Mouse (Mus musculus): ENCODE results near the gene Elac2. TPM values are rescaled to one million over a fixed set of nuclear protein-coding genes. Genes with fewer than 3 reads are reported as not detected.

The Elac2 gene
- total RNA-seq, 1 experiment: 124 TPM

- Histone ChIP-seq H3K36me3 (ENCODE audit: control insufficient read depth, insufficient read depth, low read length, poor library complexity, severe bottlenecking) (peaks cover 56% of the 10 kb centered on the region), H3K4me1 (ENCODE audit: control insufficient read depth in 2 of 2, insufficient read depth in 2 of 2, low read length in 2 of 2, poor library complexity in 1 of 2) (no peaks in the 10 kb centered on the region), H3K27ac (ENCODE audit: insufficient read depth, low read depth, low read length, poor library complexity, severe bottlenecking) (no peak overlapping the region), H3K9me3 (ENCODE audit: control insufficient read depth, insufficient read depth, low read depth, low read length) (no peaks in the 10 kb centered on the region), H3K9ac (ENCODE audit: insufficient read depth, low read depth, low read length, poor library complexity, severe bottlenecking) (no peak overlapping the region), H3K4me3 (ENCODE audit: insufficient read depth in 1 of 2, low read depth in 1 of 2, low read length in 2 of 2, poor library complexity in 1 of 2, severe bottlenecking in 1 of 2) (no peak overlapping the region)
- no peak for DNase-seq (ENCODE audit: low read depth, low spot score)
- no peak for TF ChIP-seq HCFC1 (IDR thresholded peaks at IDR 0.05; ENCODE audit: borderline replicate concordance, insufficient read depth, low read length)
- no peak for TF ChIP-seq MAFK (IDR thresholded peaks at IDR 0.05; ENCODE audit: insufficient read depth, low read depth, low read length)
- TF ChIP-seq CHD2 (IDR thresholded peaks at IDR 0.05; ENCODE audit: low read depth, low read length): no peak
- TF ChIP-seq ZNF384 (IDR thresholded peaks at IDR 0.05; ENCODE audit: low read depth, low read length): no peak
- no peak for TF ChIP-seq ZC3H11A (IDR thresholded peaks at IDR 0.05; ENCODE audit: borderline replicate concordance, low read depth, low read length)
- in situ Hi-C loops (cut with MboI; ENCODE audit: low sequenced_read_pairs in 2 of 2, unreplicated experiment in 2 of 2): no loop called here
These were observed 9.7 kb downstream of the Elac2 start for GRCm38 (mm10) chr11:64988556-64988955.

- Histone ChIP-seq H3K4me1 (ENCODE audit: control insufficient read depth in 2 of 2, insufficient read depth in 2 of 2, low read length in 2 of 2, poor library complexity in 1 of 2) (peaks cover 0 to 5% of the 10 kb centered on the region in 2 experiments; a peak in 1 of 4 replicates), H3K4me3 (ENCODE audit: insufficient read depth in 1 of 2, low read depth in 1 of 2, low read length in 2 of 2, poor library complexity in 1 of 2, severe bottlenecking in 1 of 2) (no peak overlapping the region), H3K36me3 (ENCODE audit: control insufficient read depth, insufficient read depth, low read length, poor library complexity, severe bottlenecking) (peaks cover 73% of the 10 kb centered on the region), H3K27ac (ENCODE audit: insufficient read depth, low read depth, low read length, poor library complexity, severe bottlenecking) (no peak overlapping the region), H3K9me3 (ENCODE audit: control insufficient read depth, insufficient read depth, low read depth, low read length) (no peaks in the 10 kb centered on the region), H3K9ac (ENCODE audit: insufficient read depth, low read depth, low read length, poor library complexity, severe bottlenecking) (no peak overlapping the region)
- no peak for DNase-seq (ENCODE audit: low read depth, low spot score)
- TF ChIP-seq HCFC1 (IDR thresholded peaks at IDR 0.05; ENCODE audit: borderline replicate concordance, insufficient read depth, low read length): no peak
- no peak for TF ChIP-seq MAFK (IDR thresholded peaks at IDR 0.05; ENCODE audit: insufficient read depth, low read depth, low read length)
- no peak for TF ChIP-seq ZNF384 (IDR thresholded peaks at IDR 0.05; ENCODE audit: low read depth, low read length)
- in situ Hi-C loops (cut with MboI; ENCODE audit: low sequenced_read_pairs in 2 of 2, unreplicated experiment in 2 of 2): no loop called here
These were observed 19.6 kb downstream of the Elac2 start for GRCm38 (mm10) chr11:64998439-64998838.

GRCm38 (mm10) chr11:64999685-65000084 lies 20.8 kb downstream of the Elac2 start:
- TF ChIP-seq ZC3H11A (IDR thresholded peaks at IDR 0.05; ENCODE audit: borderline replicate concordance, low read depth, low read length): no peak
- no peak for TF ChIP-seq CHD2 (IDR thresholded peaks at IDR 0.05; ENCODE audit: low read depth, low read length)
- TF ChIP-seq ZNF384 (IDR thresholded peaks at IDR 0.05; ENCODE audit: low read depth, low read length): no peak
- TF ChIP-seq HCFC1 (IDR thresholded peaks at IDR 0.05; ENCODE audit: borderline replicate concordance, insufficient read depth, low read length): no peak
- TF ChIP-seq MAFK (IDR thresholded peaks at IDR 0.05; ENCODE audit: insufficient read depth, low read depth, low read length): no peak
- no peak overlapping the region for H3K27ac ChIP-seq (ENCODE audit: insufficient read depth, low read depth, low read length, poor library complexity, severe bottlenecking)
- H3K9me3 ChIP-seq (ENCODE audit: control insufficient read depth, insufficient read depth, low read depth, low read length): no peaks in the 10 kb centered on the region
- DNase-seq (ENCODE audit: low read depth, low spot score): no peak
- no peak overlapping the region for H3K4me3 ChIP-seq (ENCODE audit: insufficient read depth in 1 of 2, low read depth in 1 of 2, low read length in 2 of 2, poor library complexity in 1 of 2, severe bottlenecking in 1 of 2)
- peaks cover 0 to 5% of the 10 kb centered on the region in 2 experiments; a peak in 1 of 4 replicates for H3K4me1 ChIP-seq (ENCODE audit: control insufficient read depth in 2 of 2, insufficient read depth in 2 of 2, low read length in 2 of 2, poor library complexity in 1 of 2)
- in situ Hi-C loops (cut with MboI; ENCODE audit: low sequenced_read_pairs in 2 of 2, unreplicated experiment in 2 of 2): no loop called here
- peaks cover 73% of the 10 kb centered on the region for H3K36me3 ChIP-seq (ENCODE audit: control insufficient read depth, insufficient read depth, low read length, poor library complexity, severe bottlenecking)
- H3K9ac ChIP-seq (ENCODE audit: insufficient read depth, low read depth, low read length, poor library complexity, severe bottlenecking): no peak overlapping the region

- DNase-seq (ENCODE audit: low read depth, low spot score): no peak
- no peak overlapping the region for H3K27ac ChIP-seq (ENCODE audit: insufficient read depth, low read depth, low read length, poor library complexity, severe bottlenecking)
- no peak overlapping the region for H3K9ac ChIP-seq (ENCODE audit: insufficient read depth, low read depth, low read length, poor library complexity, severe bottlenecking)
- TF ChIP-seq ZC3H11A (IDR thresholded peaks at IDR 0.05; ENCODE audit: borderline replicate concordance, low read depth, low read length) (no peak), CHD2 (IDR thresholded peaks at IDR 0.05; ENCODE audit: low read depth, low read length) (no peak), MAFK (IDR thresholded peaks at IDR 0.05; ENCODE audit: insufficient read depth, low read depth, low read length) (no peak), ZNF384 (IDR thresholded peaks at IDR 0.05; ENCODE audit: low read depth, low read length) (no peak)
- no peaks in the 10 kb centered on the region for H3K9me3 ChIP-seq (ENCODE audit: control insufficient read depth, insufficient read depth, low read depth, low read length)
- H3K4me1 ChIP-seq (ENCODE audit: control insufficient read depth in 2 of 2, insufficient read depth in 2 of 2, low read length in 2 of 2, poor library complexity in 1 of 2): peaks cover 0 to 4% of the 10 kb centered on the region in 2 experiments; a peak in 1 of 4 replicates
- H3K36me3 ChIP-seq (ENCODE audit: control insufficient read depth, insufficient read depth, low read length, poor library complexity, severe bottlenecking): peaks cover 66% of the 10 kb centered on the region
- in situ Hi-C loops (cut with MboI; ENCODE audit: low sequenced_read_pairs in 2 of 2, unreplicated experiment in 2 of 2): no loop called here
- no peak overlapping the region for H3K4me3 ChIP-seq (ENCODE audit: insufficient read depth in 1 of 2, low read depth in 1 of 2, low read length in 2 of 2, poor library complexity in 1 of 2, severe bottlenecking in 1 of 2)
These were observed 22.9 kb downstream of the Elac2 start for GRCm38 (mm10) chr11:65001729-65002128.

GRCm38 (mm10) chr11:65003611-65004010 lies 24.8 kb downstream of the Elac2 start:
- peaks cover 55% of the 10 kb centered on the region for H3K36me3 ChIP-seq (ENCODE audit: control insufficient read depth, insufficient read depth, low read length, poor library complexity, severe bottlenecking)

More at GRCm38 (mm10) chr11:65003611-65004010, 24.8 kb downstream of the Elac2 start:
- in situ Hi-C loops (cut with MboI; ENCODE audit: low sequenced_read_pairs in 2 of 2, unreplicated experiment in 2 of 2): no loop called here
- Histone ChIP-seq H3K4me3 (ENCODE audit: insufficient read depth in 1 of 2, low read depth in 1 of 2, low read length in 2 of 2, poor library complexity in 1 of 2, severe bottlenecking in 1 of 2) (no peak overlapping the region), H3K9me3 (ENCODE audit: control insufficient read depth, insufficient read depth, low read depth, low read length) (no peaks in the 10 kb centered on the region), H3K4me1 (ENCODE audit: control insufficient read depth in 2 of 2, insufficient read depth in 2 of 2, low read length in 2 of 2, poor library complexity in 1 of 2) (no peaks in the 10 kb centered on the region), H3K27ac (ENCODE audit: insufficient read depth, low read depth, low read length, poor library complexity, severe bottlenecking) (no peak overlapping the region), H3K9ac (ENCODE audit: insufficient read depth, low read depth, low read length, poor library complexity, severe bottlenecking) (no peak overlapping the region)
- TF ChIP-seq CHD2 (IDR thresholded peaks at IDR 0.05; ENCODE audit: low read depth, low read length) (no peak), HCFC1 (IDR thresholded peaks at IDR 0.05; ENCODE audit: borderline replicate concordance, insufficient read depth, low read length) (no peak), ZC3H11A (IDR thresholded peaks at IDR 0.05; ENCODE audit: borderline replicate concordance, low read depth, low read length) (no peak), MAFK (IDR thresholded peaks at IDR 0.05; ENCODE audit: insufficient read depth, low read depth, low read length) (no peak), ZNF384 (IDR thresholded peaks at IDR 0.05; ENCODE audit: low read depth, low read length) (no peak)
- DNase-seq (ENCODE audit: low read depth, low spot score): no peak
